Mouse (Mus musculus): ENCODE results near the gene Atg4c. TPM values are rescaled to one million over a fixed set of nuclear protein-coding genes. Genes with fewer than 3 reads are reported as not detected.
A peak's percentile ranks its signal among the peaks of the same experiment; 100 is the strongest.

Atg4c gene
- polyA plus RNA-seq (2016; fragmentation: Nextera tagmentation; extraction: Ambion mirVana) = 12.7 and 15.0 TPM in 2 replicates

DNA sequence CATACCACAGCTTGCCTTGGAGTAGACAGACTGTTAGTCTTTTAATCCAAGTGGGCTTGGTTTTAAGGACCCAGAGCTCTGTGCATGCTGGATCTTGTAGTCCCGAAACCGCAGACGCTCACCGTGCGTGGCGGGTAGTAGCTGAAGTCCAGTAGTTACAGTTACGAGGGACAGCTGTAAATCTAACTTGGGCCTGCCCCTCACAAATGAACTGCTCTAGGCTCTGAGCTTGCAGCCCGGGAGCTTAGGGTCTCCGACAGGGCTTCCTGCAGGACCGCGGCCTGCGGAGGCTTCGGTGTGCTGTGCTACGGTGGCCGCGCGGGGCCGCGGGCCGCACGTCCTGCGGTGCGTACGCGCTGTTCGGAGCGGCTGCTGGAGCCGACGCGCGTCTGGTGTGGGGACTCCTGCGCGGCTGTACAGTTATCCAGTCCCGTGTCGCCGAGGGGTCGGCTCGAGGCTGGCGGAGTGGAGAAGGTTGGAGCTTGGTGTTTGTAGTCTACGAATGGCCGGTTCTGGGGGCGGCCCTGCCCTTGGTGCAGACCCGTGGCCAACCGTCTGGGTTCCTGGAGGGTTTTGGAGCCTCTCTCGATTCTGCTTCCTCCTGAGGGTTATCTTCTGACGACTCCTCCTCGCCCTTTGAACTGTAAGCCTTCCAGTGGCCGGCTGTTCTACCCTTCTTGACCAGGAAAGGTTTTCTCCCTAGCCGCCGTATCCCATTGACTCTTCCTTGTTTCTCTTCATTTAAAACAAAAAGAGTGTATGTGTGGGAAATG is at the start of gene Atg4c:
TSS of gene Atg4c (plus strand) at position 125 of the 773 bp plus-strand sequence.
- peak within 1 kb of the TSS; percentile 80 for H3K4me3 ChIP-seq
- no peaks in the 10 kb centered on the region for H3K9me3 ChIP-seq
- DNase-seq (ENCODE audit: low spot score) = peak; percentile 90
- H3K36me3 ChIP-seq (replicated peaks) = no peaks in the 10 kb centered on the region; the same call in 1 of the 2 replicates
- H3K4me1 ChIP-seq = peaks cover 21% of the 10 kb centered on the region
- no peaks in the 10 kb centered on the region for H3K27me3 ChIP-seq (replicated peaks; ENCODE audit: low read depth, poor library complexity, severe bottlenecking)
- WGBS = under 1% methylated on average over 50 of the region's 50 CpGs
- peak within 1 kb of the TSS; percentile 98 for H3K27ac ChIP-seq (replicated peaks)

DNA sequence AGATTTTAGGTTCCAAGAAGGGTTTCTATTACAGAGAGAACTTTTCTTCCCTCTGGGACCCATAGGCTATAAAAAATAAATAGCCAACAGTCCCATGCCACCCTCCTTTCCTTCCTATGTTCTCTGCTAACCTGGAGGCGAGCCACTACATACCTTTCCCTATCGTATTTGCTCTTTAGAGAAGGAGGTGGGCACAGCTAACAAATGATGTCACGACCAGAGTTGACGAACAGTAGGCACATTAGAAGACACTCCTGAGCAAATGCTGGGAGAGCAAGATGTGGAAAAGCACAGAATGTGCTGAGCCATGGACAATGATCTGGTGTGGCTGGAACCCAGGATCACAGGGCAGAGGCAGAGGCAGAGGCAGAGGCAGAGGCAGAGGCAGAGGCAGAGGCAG is 42.3 kb upstream of the Atg4c start:
- Histone ChIP-seq H3K36me3 (replicated peaks) (no peaks in the 10 kb centered on the region), H3K9me3 (no peaks in the 10 kb centered on the region), H3K4me1 (peaks cover 29% of the 10 kb centered on the region), H3K27me3 (replicated peaks; ENCODE audit: low read depth, poor library complexity, severe bottlenecking) (peaks cover 27% of the 10 kb centered on the region), H3K27ac (replicated peaks) (0 out of 2 replicates have a peak overlapping the region, but pooled peaks have one; percentile 14), H3K4me3 (no peak overlapping the region)
- WGBS = 89% methylated on average over 4 of the region's 4 CpGs
- no peak for DNase-seq (ENCODE audit: low spot score)

DNA sequence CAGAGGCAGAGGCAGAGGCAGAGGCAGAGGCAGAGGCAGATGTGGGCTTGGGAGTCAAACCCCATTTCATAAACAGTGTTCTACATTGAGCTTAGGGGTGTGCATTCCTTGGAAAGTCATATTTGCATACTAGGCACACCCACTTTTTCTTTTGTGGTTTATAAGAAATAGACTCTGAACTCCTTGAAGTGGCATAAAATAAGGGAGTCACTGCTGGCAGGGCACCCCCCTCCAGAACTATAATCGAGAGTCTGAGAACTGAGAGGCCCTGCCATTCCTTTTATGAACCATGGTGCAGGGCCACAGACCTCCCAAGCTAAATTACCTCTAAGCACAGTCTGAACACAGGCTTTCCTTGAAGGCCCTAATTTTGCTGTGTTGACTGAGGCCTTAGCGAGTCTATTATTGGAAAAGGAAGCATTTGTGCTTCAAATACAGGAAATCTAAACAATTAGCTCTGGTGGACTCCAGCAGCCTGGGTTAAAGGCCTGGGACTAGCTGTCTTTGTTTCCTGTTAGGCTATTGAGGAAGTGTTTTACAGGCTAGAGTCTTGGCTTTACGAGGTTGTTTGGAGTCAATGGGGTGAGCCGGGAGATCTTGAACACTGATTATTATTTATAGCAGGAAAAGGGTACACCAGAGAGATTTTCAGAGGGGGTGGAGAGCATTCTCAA is 41.7 kb upstream of the Atg4c start:
- WGBS = 37% methylated on average over 4 of the region's 4 CpGs
- Histone ChIP-seq H3K4me1 (peaks cover 29% of the 10 kb centered on the region), H3K27ac (replicated peaks) (no peak overlapping the region; the same call in 1 of the 2 replicates), H3K27me3 (replicated peaks; ENCODE audit: low read depth, poor library complexity, severe bottlenecking) (peaks cover 27% of the 10 kb centered on the region), H3K36me3 (replicated peaks) (no peaks in the 10 kb centered on the region), H3K4me3 (no peak overlapping the region), H3K9me3 (no peaks in the 10 kb centered on the region)
- DNase-seq (ENCODE audit: low spot score) = no peak

DNA sequence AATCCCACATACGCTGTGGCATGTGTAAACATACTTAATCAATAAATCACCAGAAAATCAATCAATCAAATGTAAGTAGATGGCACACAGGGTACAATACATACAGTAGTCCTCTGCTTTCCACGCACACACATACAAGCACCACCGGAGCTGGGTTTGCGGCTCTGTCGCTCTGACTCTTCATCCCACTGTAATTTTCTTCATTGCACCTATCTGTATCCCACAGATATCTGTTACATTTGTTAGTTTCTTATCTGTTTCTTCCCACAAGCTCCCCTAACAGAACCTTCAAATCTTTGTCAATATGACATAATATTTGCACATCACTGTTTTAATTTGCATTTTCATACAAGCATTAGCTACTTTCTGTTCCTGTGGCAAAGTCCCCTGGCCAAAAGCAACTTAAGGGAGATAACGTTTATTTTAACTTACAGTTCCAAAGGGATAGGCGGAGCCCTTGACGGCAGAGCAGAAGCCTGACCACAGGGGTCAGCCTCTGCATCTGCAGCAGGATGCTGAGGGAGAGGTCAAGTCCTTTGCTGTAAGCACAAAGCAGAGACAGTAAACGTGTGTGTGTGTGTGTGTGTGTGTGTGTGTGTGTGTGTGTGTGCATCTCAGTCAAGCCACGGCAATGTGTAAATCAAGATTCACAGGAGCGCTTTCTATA is 37.0 kb upstream of the Atg4c start:
- no peak overlapping the region for H3K27ac ChIP-seq (replicated peaks)
- 66% methylated on average over 11 of the region's 11 CpGs for WGBS
- peaks cover 23% of the 10 kb centered on the region for H3K27me3 ChIP-seq (replicated peaks; ENCODE audit: low read depth, poor library complexity, severe bottlenecking)
- H3K9me3 ChIP-seq = no peaks in the 10 kb centered on the region
- H3K4me1 ChIP-seq = peaks cover 34% of the 10 kb centered on the region
- no peaks in the 10 kb centered on the region for H3K36me3 ChIP-seq (replicated peaks)
- DNase-seq (ENCODE audit: low spot score) = no peak
- H3K4me3 ChIP-seq = no peak overlapping the region

- Histone ChIP-seq H3K9me3 (no peaks in the 10 kb centered on the region), H3K36me3 (replicated peaks) (no peaks in the 10 kb centered on the region), H3K4me3 (no peak overlapping the region), H3K27ac (replicated peaks) (no peak overlapping the region), H3K4me1 (peaks cover 41% of the 10 kb centered on the region), H3K27me3 (replicated peaks; ENCODE audit: low read depth, poor library complexity, severe bottlenecking) (peaks cover 38% of the 10 kb centered on the region)
- WGBS = 86% methylated on average over 5 of the region's 5 CpGs
- no peak for DNase-seq (ENCODE audit: low spot score)
These were observed 35.2 kb upstream of the Atg4c start for GRCm38 (mm10) chr4:99158495-99158894.

GRCm38 (mm10) chr4:99160414-99160813 is 33.3 kb upstream of the Atg4c start:
- WGBS = 13% methylated on average over 3 of the region's 3 CpGs
- Histone ChIP-seq H3K27me3 (replicated peaks; ENCODE audit: low read depth, poor library complexity, severe bottlenecking) (peaks cover 45% of the 10 kb centered on the region), H3K4me3 (no peak overlapping the region), H3K27ac (replicated peaks) (no peak overlapping the region), H3K36me3 (replicated peaks) (no peaks in the 10 kb centered on the region), H3K4me1 (peaks cover 31% of the 10 kb centered on the region), H3K9me3 (no peaks in the 10 kb centered on the region)
- peak; percentile 36 for DNase-seq (ENCODE audit: low spot score)

DNA sequence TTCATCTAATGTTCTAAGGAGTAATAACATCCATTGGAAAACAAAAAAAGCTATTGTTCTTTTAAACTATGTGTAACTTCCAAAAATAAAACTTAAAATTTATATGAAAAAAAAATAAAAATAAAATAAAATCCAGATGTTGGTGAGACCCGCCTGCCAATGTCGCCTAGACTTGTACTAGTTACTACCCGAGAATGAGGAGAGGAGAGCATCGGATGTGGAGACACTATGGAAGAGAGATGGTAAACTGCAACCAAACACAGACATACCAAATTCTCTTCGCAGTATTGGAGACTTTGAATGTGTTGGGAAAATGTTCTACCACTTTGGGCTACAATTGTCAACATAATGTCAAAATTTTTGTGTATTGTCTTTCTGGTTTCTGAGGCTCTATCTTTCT is 32.8 kb upstream of the Atg4c start:
- no peak for DNase-seq (ENCODE audit: low spot score)
- Histone ChIP-seq H3K27me3 (replicated peaks; ENCODE audit: low read depth, poor library complexity, severe bottlenecking) (peaks cover 44% of the 10 kb centered on the region), H3K4me3 (no peak overlapping the region), H3K27ac (replicated peaks) (no peak overlapping the region), H3K36me3 (replicated peaks) (no peaks in the 10 kb centered on the region), H3K9me3 (no peaks in the 10 kb centered on the region), H3K4me1 (peaks cover 31% of the 10 kb centered on the region)
- WGBS = 31% methylated on average over 5 of the region's 5 CpGs

- Histone ChIP-seq H3K4me1 (peaks cover 34% of the 10 kb centered on the region), H3K4me3 (no peak overlapping the region), H3K27ac (replicated peaks) (no peak overlapping the region), H3K36me3 (replicated peaks) (no peaks in the 10 kb centered on the region), H3K9me3 (no peaks in the 10 kb centered on the region), H3K27me3 (replicated peaks; ENCODE audit: low read depth, poor library complexity, severe bottlenecking) (peaks cover 44% of the 10 kb centered on the region)
- no peak for DNase-seq (ENCODE audit: low spot score)
- 23% methylated on average over 6 of the region's 6 CpGs for WGBS
These were observed 32.2 kb upstream of the Atg4c start for GRCm38 (mm10) chr4:99161457-99161971.

GRCm38 (mm10) chr4:99163001-99163400 is 30.7 kb upstream of the Atg4c start:
- Histone ChIP-seq H3K27ac (replicated peaks) (no peak overlapping the region), H3K36me3 (replicated peaks) (no peaks in the 10 kb centered on the region), H3K4me3 (no peak overlapping the region), H3K4me1 (peaks cover 38% of the 10 kb centered on the region), H3K27me3 (replicated peaks; ENCODE audit: low read depth, poor library complexity, severe bottlenecking) (peaks cover 44% of the 10 kb centered on the region), H3K9me3 (no peaks in the 10 kb centered on the region)
- DNase-seq (ENCODE audit: low spot score) = no peak
- 61% methylated on average over 9 of the region's 9 CpGs for WGBS

- H3K4me1 ChIP-seq = peaks cover 38% of the 10 kb centered on the region
- no peaks in the 10 kb centered on the region for H3K9me3 ChIP-seq
- H3K36me3 ChIP-seq (replicated peaks) = no peaks in the 10 kb centered on the region
- DNase-seq (ENCODE audit: low spot score) = no peak
- peaks cover 43% of the 10 kb centered on the region for H3K27me3 ChIP-seq (replicated peaks; ENCODE audit: low read depth, poor library complexity, severe bottlenecking)
- WGBS = 18% methylated on average over 4 of the region's 4 CpGs
- H3K4me3 ChIP-seq = no peak overlapping the region
- H3K27ac ChIP-seq (replicated peaks) = no peak overlapping the region
These were observed 30.2 kb upstream of the Atg4c start for GRCm38 (mm10) chr4:99163547-99163946.

- no peak for DNase-seq (ENCODE audit: low spot score)
- no peak overlapping the region for H3K4me3 ChIP-seq
- no peak overlapping the region for H3K27ac ChIP-seq (replicated peaks)
- 0 out of 2 replicates have a peak, but pooled peaks cover 7% of the 10 kb centered on the region for H3K4me1 ChIP-seq
- no peaks in the 10 kb centered on the region for H3K9me3 ChIP-seq
- WGBS = 94% methylated on average over 5 of the region's 5 CpGs
- no peaks in the 10 kb centered on the region for H3K36me3 ChIP-seq (replicated peaks)
- H3K27me3 ChIP-seq (replicated peaks; ENCODE audit: low read depth, poor library complexity, severe bottlenecking) = peaks cover 8% of the 10 kb centered on the region; the same call in 1 of the 2 replicates
These were observed 24.9 kb upstream of the Atg4c start for GRCm38 (mm10) chr4:99168869-99169268.

DNA sequence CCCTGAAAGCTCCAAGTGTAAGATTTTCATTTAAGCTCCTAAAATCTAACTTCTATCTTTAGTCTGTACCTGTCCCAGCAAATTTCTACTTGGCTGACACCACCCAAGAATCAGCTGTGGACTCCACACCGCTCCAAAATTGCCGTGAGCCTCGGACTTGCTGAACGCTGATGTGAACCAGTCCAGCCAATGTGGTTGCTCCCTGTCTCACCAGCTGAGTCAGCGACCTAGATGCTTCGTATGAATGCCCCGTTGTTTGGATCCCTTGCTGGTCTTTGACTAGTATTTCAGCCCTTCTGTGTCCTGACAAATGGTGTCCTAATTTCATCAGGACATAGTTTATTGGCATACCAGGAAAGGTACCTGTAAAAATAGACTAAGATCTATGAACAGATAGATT is 19.5 kb upstream of the Atg4c start:
- H3K27me3 ChIP-seq (replicated peaks; ENCODE audit: low read depth, poor library complexity, severe bottlenecking) = no peaks in the 10 kb centered on the region
- no peaks in the 10 kb centered on the region for H3K9me3 ChIP-seq
- 87% methylated on average over 7 of the region's 7 CpGs for WGBS
- H3K4me1 ChIP-seq = peaks cover under 1% of the 10 kb centered on the region; the same call in 1 of the 2 replicates
- DNase-seq (ENCODE audit: low spot score) = no peak
- no peak overlapping the region for H3K27ac ChIP-seq (replicated peaks)
- no peak overlapping the region for H3K4me3 ChIP-seq
- no peaks in the 10 kb centered on the region for H3K36me3 ChIP-seq (replicated peaks)

Measured in embryonic facial prominence, embryonic 10.5 days (tissue).